8 mouse cellular contexts compared by ENCODE assay signal in the genomic region with DNA sequence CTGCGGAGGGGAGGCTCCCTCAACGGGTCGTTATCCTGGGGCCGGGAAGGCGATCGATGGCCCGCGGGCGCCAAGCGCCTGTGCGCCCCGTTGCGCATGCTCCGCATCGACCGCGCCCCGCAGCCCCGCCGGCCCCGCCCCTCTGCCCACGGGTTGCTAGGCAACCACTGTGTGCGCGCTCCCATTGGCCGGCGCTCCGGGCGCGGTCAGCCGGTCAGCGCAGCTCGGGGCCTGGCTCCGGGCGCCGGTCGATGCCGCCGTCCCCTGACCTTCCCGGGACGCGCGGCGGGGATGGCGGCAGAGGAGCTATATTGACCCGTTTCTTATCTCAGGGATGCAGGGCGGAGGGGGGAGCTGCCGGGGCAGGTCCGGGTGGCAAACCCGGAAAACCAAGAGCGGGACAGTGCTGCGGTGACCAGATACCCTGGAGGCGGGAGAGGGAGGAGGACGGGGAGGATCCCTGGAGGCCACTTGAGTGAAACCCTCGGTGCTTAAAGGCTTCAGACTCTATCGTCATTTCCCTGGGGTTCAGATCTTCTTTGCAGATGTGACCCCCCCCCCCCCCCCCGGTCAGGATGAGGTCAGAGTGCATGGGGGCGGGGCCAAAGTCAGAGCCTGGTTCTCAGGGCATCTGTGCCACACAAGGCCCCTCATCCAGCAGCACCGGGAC. TPM values are rescaled to one million over a fixed set of nuclear protein-coding genes. Genes with fewer than 3 reads are reported as not detected.
DNase-seq lines count a peak whose midpoint lies in the region; ATAC-seq and TF ChIP-seq lines count a peak whose summit lies in the region.

No protein-coding gene starts in this region.

- H3K4me3 ChIP-seq in G1E (ENCODE audit: low read depth, low read length) = peak overlapping the region; percentile 71
- peak overlapping the region; percentile 65 for H3K4me3 ChIP-seq in cerebellum, adult 2 months (replicated peaks; ENCODE audit: insufficient read depth, low read depth, low read length)
- H3K4me3 ChIP-seq in forebrain, postnatal 0 days (ENCODE audit: low read depth, low read length) = peak overlapping the region; percentile 67
- peak overlapping the region; percentile 47 for H3K4me3 ChIP-seq in lung, embryonic 14.5 days (ENCODE audit: low read depth, low read length)
- H3K4me3 ChIP-seq in olfactory bulb, adult 2 months (ENCODE audit: insufficient read depth, low read depth, low read length) = peak overlapping the region; percentile 93

- H3K27ac ChIP-seq in cerebellum, adult 2 months (ENCODE audit: insufficient read depth, low read length) = peak overlapping the region; percentile 71; the same call in 1 of the 2 replicates
- peak overlapping the region; percentile 81 for H3K27ac ChIP-seq in forebrain, postnatal 0 days (ENCODE audit: low read depth, low read length)
- H3K27ac ChIP-seq in lung, embryonic 14.5 days (ENCODE audit: low read depth) = peak overlapping the region; percentile 7; the same call in 1 of the 2 replicates
- H3K27ac ChIP-seq in olfactory bulb, adult 2 months (ENCODE audit: insufficient read depth, low read depth, low read length) = 0 out of 2 replicates have a peak overlapping the region, but pooled peaks have one; percentile 21

- WGBS in cerebellum, adult 2 months = 1% methylated on average over 58 of the region's 58 CpGs
- WGBS in forebrain, postnatal 0 days = under 1% methylated on average over 52 of the region's 58 CpGs
- under 1% methylated on average over 57 of the region's 58 CpGs for WGBS in lung, embryonic 14.5 days
- WGBS in olfactory bulb, adult 2 months = under 1% methylated on average over 58 of the region's 58 CpGs

- H3K9ac ChIP-seq in forebrain, postnatal 0 days = peak overlapping the region; percentile 76
- peak overlapping the region; percentile 54 for H3K9ac ChIP-seq in lung, embryonic 14.5 days

- peak; percentile 49 for ATAC-seq in G1E (ENCODE audit: extremely low read depth, insufficient number of reproducible peaks, low FRiP score, poor library complexity, severe bottlenecking)
- peak; percentile 94 for ATAC-seq in forebrain, postnatal 0 days
- ATAC-seq in lung, embryonic 14.5 days (ENCODE audit: insufficient read depth) = peak; percentile 93

- H3K9me3 ChIP-seq in G1E (replicated peaks) = no peaks in the 10 kb centered on the region
- no peaks in the 10 kb centered on the region for H3K9me3 ChIP-seq in forebrain, postnatal 0 days (ENCODE audit: low read length)
- no peaks in the 10 kb centered on the region for H3K9me3 ChIP-seq in lung, embryonic 14.5 days (ENCODE audit: low read depth, low read length)

- peaks cover 20% of the 10 kb centered on the region for H3K4me1 ChIP-seq in G1E (ENCODE audit: insufficient read depth, low read depth, low read length)
- no peaks in the 10 kb centered on the region for H3K4me1 ChIP-seq in cerebellum, adult 2 months (ENCODE audit: control insufficient read depth, insufficient read depth, low read length)
- H3K4me1 ChIP-seq in forebrain, postnatal 0 days (ENCODE audit: insufficient read depth) = no peaks in the 10 kb centered on the region
- H3K4me1 ChIP-seq in lung, embryonic 14.5 days (ENCODE audit: insufficient read depth) = no peaks in the 10 kb centered on the region
- H3K4me1 ChIP-seq in olfactory bulb, adult 2 months (ENCODE audit: control insufficient read depth, insufficient read depth, low read length) = peaks cover 5% of the 10 kb centered on the region; the same call in 1 of the 2 replicates

- peak; percentile 89 for DNase-seq in G1E (ENCODE audit: low spot score)
- peak; percentile 92 for DNase-seq in cerebellum, adult 2 months
- peak; percentile 95 for DNase-seq in forebrain, postnatal 0 days
- peak; percentile 92 for DNase-seq in heart, postnatal 4 days
- DNase-seq in layer of hippocampus, adult 8-10 months (ENCODE audit: low spot score in 2 of 2) = peak; percentile 70 to 84
- peak; percentile 95 for DNase-seq in lung, embryonic 14.5 days
- peak; percentile 66 to 68 for DNase-seq in thymus, adult 18-20 months

- TF ChIP-seq POLR2A in cerebellum, adult 2 months (IDR thresholded peaks at IDR 0.05; ENCODE audit: borderline replicate concordance, insufficient read depth, low read length) = peak; percentile 76
- TF ChIP-seq POLR2A in olfactory bulb, adult 2 months (IDR thresholded peaks at IDR 0.05; ENCODE audit: insufficient read depth, low read depth, low read length) = peak; percentile 91

- no peaks in the 10 kb centered on the region for H3K36me3 ChIP-seq in G1E (replicated peaks)
- no peaks in the 10 kb centered on the region for H3K36me3 ChIP-seq in forebrain, postnatal 0 days (ENCODE audit: insufficient read depth)
- H3K36me3 ChIP-seq in lung, embryonic 14.5 days (ENCODE audit: insufficient read depth) = no peaks in the 10 kb centered on the region

- peaks cover 35% of the 10 kb centered on the region for H3K27me3 ChIP-seq in G1E (ENCODE audit: insufficient read depth, low read length)
- no peaks in the 10 kb centered on the region for H3K27me3 ChIP-seq in cerebellum, adult 2 months (ENCODE audit: control insufficient read depth, insufficient read depth, low read length)
- H3K27me3 ChIP-seq in forebrain, postnatal 0 days (ENCODE audit: insufficient read depth, low read length) = no peaks in the 10 kb centered on the region
- H3K27me3 ChIP-seq in lung, embryonic 14.5 days (ENCODE audit: insufficient read depth, low read length) = peaks cover 18% of the 10 kb centered on the region

- TF ChIP-seq CTCF in G1E (IDR thresholded peaks at IDR 0.05; ENCODE audit: low read depth, low read length) = no peak
- TF ChIP-seq CTCF in cerebellum, adult 2 months (IDR thresholded peaks at IDR 0.05; ENCODE audit: borderline replicate concordance, insufficient read depth, low read depth, low read length) = no peak
- no peak for TF ChIP-seq CTCF in forebrain, postnatal 0 days (IDR thresholded peaks at IDR 0.05; ENCODE audit: low read depth)
- TF ChIP-seq CTCF in lung, embryonic 14.5 days (IDR thresholded peaks at IDR 0.05; ENCODE audit: low read depth) = no peak
- TF ChIP-seq CTCF in olfactory bulb, adult 2 months (IDR thresholded peaks at IDR 0.05; ENCODE audit: insufficient read depth, low read depth, low read length) = no peak

- H3K4me2 ChIP-seq in forebrain, postnatal 0 days (ENCODE audit: low read depth) = peak overlapping the region; percentile 76
- H3K4me2 ChIP-seq in lung, embryonic 14.5 days = peak overlapping the region; percentile 80

RNA-seq across cellular contexts. Expression of a gene that starts 19.2 kb away (rescaled TPM):
- total RNA-seq in G1E (2014; fragmentation: Nextera tagmentation) (not detected in 2 replicates), G1E (2017) (0.06 and 0.11 TPM in 2 replicates)
- polyA plus RNA-seq in G1E (2012) = not detected in 2 replicates
- 0.36 and 0.46 TPM in 2 replicates for polyA plus RNA-seq in cerebellum, adult 2 months (2012; rRNA removed)
- total RNA-seq in forebrain, postnatal 0 days (2014; rRNA removed) = 0.62 and 1.9 TPM in 2 replicates
- polyA plus RNA-seq in forebrain, postnatal 0 days (2015; fragmentation: Nextera tagmentation; extraction: Ambion mirVana) = 0.03 and 0.18 TPM in 2 replicates
- under 1 TPM in 1 of 2 experiments, not detected in 1; 0.05 TPM for total RNA-seq in heart, postnatal 4 days (2021)
- under 1 TPM in 1 of 4 experiments, not detected in 3; 0.06 TPM for total RNA-seq in layer of hippocampus, adult 8-10 months (2022)
- not detected in 2 replicates for polyA plus RNA-seq in lung, embryonic 14.5 days (2014; fragmentation: Nextera tagmentation; extraction: Ambion mirVana)
- not detected in 2 replicates for polyA plus RNA-seq in olfactory bulb, adult 2 months (2012; ENCODE audit: insufficient read depth, insufficient read length, low replicate concordance, missing spikeins)

RNA-seq across cellular contexts. Expression of a gene that starts 42.0 kb away (rescaled TPM):
- 152 and 175 TPM in 2 replicates for total RNA-seq in G1E (2014; fragmentation: Nextera tagmentation)
- 70.0 and 84.0 TPM in 2 replicates for total RNA-seq in G1E (2017)
- 1,090 and 1,330 TPM in 2 replicates for polyA plus RNA-seq in G1E (2012)
- polyA plus RNA-seq in cerebellum, adult 2 months (2012; rRNA removed) = 34.2 and 38.8 TPM in 2 replicates
- 69.0 and 91.4 TPM in 2 replicates for total RNA-seq in forebrain, postnatal 0 days (2014; rRNA removed)
- 34.3 and 36.1 TPM in 2 replicates for polyA plus RNA-seq in forebrain, postnatal 0 days (2015; fragmentation: Nextera tagmentation; extraction: Ambion mirVana)
- total RNA-seq in heart, postnatal 4 days (2021) = 10 to 100 TPM; 58.6 to 60.1 TPM
- 10 to 100 TPM; 29.5 to 33.9 (median 32.2) TPM for total RNA-seq in layer of hippocampus, adult 8-10 months (2022)
- 148 and 175 TPM in 2 replicates for polyA plus RNA-seq in lung, embryonic 14.5 days (2014; fragmentation: Nextera tagmentation; extraction: Ambion mirVana)
- polyA plus RNA-seq in olfactory bulb, adult 2 months (2012; ENCODE audit: insufficient read depth, insufficient read length, low replicate concordance, missing spikeins) = not detected in 2 replicates

Comparison
In these comparisons a context has a peak if more than half of its experiments do, and no peak if none do; other contexts are left out.
1. Peak in every context shown above with its lines: DNase-seq, ATAC-seq, H3K4me3 ChIP-seq and H3K27ac ChIP-seq.
2. H3K27ac ChIP-seq: peak in every context shown above with its lines; median percentile 81 in forebrain, postnatal 0 days; 71 in cerebellum, adult 2 months; 21 in olfactory bulb, adult 2 months; 7 in lung, embryonic 14.5 days.